ENCODE assay signal across 8 mouse cellular contexts in the genomic region with DNA sequence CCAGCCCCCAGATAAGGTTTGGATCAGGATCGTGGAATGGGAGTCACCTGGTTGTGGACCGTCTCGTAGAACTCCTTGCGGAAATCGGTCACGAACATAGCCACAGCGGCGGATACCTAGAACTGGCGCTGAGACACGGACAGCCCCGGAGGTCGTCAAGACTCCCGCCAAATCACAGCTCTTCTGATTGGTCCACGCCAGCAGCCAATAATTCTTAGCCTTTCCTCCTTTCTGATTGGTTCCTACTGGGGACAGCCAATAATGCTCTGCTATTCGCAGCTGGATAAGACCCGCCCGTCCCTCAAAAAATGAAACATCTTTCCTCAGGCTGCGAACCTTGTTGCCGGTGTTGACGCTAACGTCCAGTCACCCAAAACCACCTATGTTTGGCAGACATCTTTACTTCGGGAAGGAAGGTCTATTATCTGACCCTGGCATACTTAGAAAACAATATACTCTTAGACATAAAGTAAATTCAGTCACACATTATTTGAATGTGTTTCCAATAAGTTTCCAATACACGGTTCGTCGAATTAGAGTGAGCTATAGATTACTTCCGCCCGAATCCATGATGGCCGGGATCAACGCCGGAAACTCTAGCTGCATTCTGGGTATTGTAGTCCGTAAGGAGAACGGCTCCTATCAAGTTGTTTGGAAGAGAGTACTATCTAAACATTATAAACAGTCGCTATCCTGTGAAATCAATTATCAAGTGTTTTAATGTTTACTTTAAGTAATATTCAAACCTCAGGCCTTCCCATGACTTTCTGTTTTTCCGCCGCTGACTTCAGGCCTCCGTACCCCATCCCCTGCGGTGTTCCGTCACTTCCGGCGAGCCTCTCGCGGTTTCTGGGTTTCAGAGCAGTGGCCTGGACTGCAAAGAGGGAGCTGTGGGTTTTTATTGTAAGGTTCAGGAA. TPM values are rescaled to one million over a fixed set of nuclear protein-coding genes. Genes with fewer than 3 reads are reported as not detected.
A peak's percentile ranks its signal among the peaks of the same experiment; 100 is the strongest.
DNase-seq lines count a peak whose midpoint lies in the region; ATAC-seq lines count a peak whose summit lies in the region.

A gene (plus strand): TSS at position 312 of the 917 bp plus-strand sequence.
A gene (minus strand): TSS at position 520 of the 917 bp plus-strand sequence.

- H3K9me3 ChIP-seq in heart, embryonic 10.5 days, result no peaks in the 10 kb centered on the region
- no peaks in the 10 kb centered on the region for H3K9me3 ChIP-seq in kidney, embryonic 15.5 days (replicated peaks)

- WGBS in heart, embryonic 10.5 days, result under 1% methylated on average over 42 of the region's 42 CpGs
- WGBS in kidney, embryonic 15.5 days, result under 1% methylated on average over 42 of the region's 42 CpGs

- DNase-seq in B cell, adult 2 months, result peak; percentile 90 to 91
- DNase-seq in brain, adult 2 months (ENCODE audit: low read depth, low spot score), result peak; percentile 98
- DNase-seq in heart, embryonic 10.5 days (ENCODE audit: low spot score), result peak; percentile 96
- DNase-seq in liver, result peak; percentile 87
- peak; percentile 84 to 91 for DNase-seq in spleen, postnatal 4 days (ENCODE audit: low spot score in 2 of 2)

- H3K4me1 ChIP-seq in heart, embryonic 10.5 days, result peaks cover 14% of the 10 kb centered on the region
- H3K4me1 ChIP-seq in kidney, embryonic 15.5 days, result peaks cover 24% of the 10 kb centered on the region

- H3K27ac ChIP-seq in heart, embryonic 10.5 days, result peak within 1 kb of the TSS; percentile 89
- peak within 1 kb of the TSS; percentile 85 for H3K27ac ChIP-seq in kidney, embryonic 15.5 days

- H3K27me3 ChIP-seq in heart, embryonic 10.5 days (ENCODE audit: insufficient read depth, poor library complexity, severe bottlenecking), result no peaks in the 10 kb centered on the region
- H3K27me3 ChIP-seq in kidney, embryonic 15.5 days, result no peaks in the 10 kb centered on the region

- peak; percentile 90 for ATAC-seq in erythroblast, adult 5-6 weeks (replicated peaks; ENCODE audit: low FRiP score, poor library complexity, severe bottlenecking)
- peak; percentile 96 for ATAC-seq in kidney, embryonic 15.5 days (replicated peaks; ENCODE audit: low FRiP score)
- ATAC-seq in monocyte, adult 5-6 weeks (replicated peaks; ENCODE audit: insufficient number of reproducible peaks, low FRiP score, low TSS enrichment, poor library complexity, severe bottlenecking), result peak; percentile 90

- peak within 1 kb of the TSS; percentile 91 for H3K9ac ChIP-seq in kidney, embryonic 15.5 days

- H3K4me2 ChIP-seq in kidney, embryonic 15.5 days, result peak within 1 kb of the TSS; percentile 81

- H3K4me3 ChIP-seq in heart, embryonic 10.5 days, result peak within 1 kb of the TSS; percentile 85
- H3K4me3 ChIP-seq in kidney, embryonic 15.5 days (replicated peaks), result peak within 1 kb of the TSS; percentile 84

- peaks cover 56% of the 10 kb centered on the region for H3K36me3 ChIP-seq in heart, embryonic 10.5 days
- H3K36me3 ChIP-seq in kidney, embryonic 15.5 days, result peaks cover 53% of the 10 kb centered on the region

RNA-seq across cellular contexts. Expression of the first gene that starts in this region (rescaled TPM):
- total RNA-seq in erythroblast, adult 5-6 weeks (2015; ENCODE audit: low replicate concordance), result 26.1 and 27.3 TPM in 2 replicates
- 32.5 and 54.9 TPM in 2 replicates for total RNA-seq in erythroblast, adult 5-6 weeks (2017; ENCODE audit: low replicate concordance)
- 77.4 and 85.2 TPM in 2 replicates for polyA plus RNA-seq in heart, embryonic 10.5 days (2016; fragmentation: Nextera tagmentation; extraction: Ambion mirVana)
- polyA plus RNA-seq in kidney, embryonic 15.5 days (2015; fragmentation: Nextera tagmentation; extraction: Ambion mirVana), result 87.0 and 101 TPM in 2 replicates
- total RNA-seq in monocyte, adult 5-6 weeks (2017), result 110 to 126 TPM (median 113 TPM) in 3 replicates

RNA-seq across cellular contexts. Expression of the second gene that starts in this region (rescaled TPM):
- 21.7 and 23.6 TPM in 2 replicates for total RNA-seq in erythroblast, adult 5-6 weeks (2015; ENCODE audit: low replicate concordance)
- total RNA-seq in erythroblast, adult 5-6 weeks (2017; ENCODE audit: low replicate concordance), result 28.5 and 33.2 TPM in 2 replicates
- polyA plus RNA-seq in heart, embryonic 10.5 days (2016; fragmentation: Nextera tagmentation; extraction: Ambion mirVana), result 50.8 and 58.4 TPM in 2 replicates
- 47.6 and 54.0 TPM in 2 replicates for polyA plus RNA-seq in kidney, embryonic 15.5 days (2015; fragmentation: Nextera tagmentation; extraction: Ambion mirVana)
- total RNA-seq in monocyte, adult 5-6 weeks (2017), result 1.8 to 6.1 TPM (median 2.5 TPM) in 3 replicates

Comparison
In these comparisons a context has a peak if more than half of its experiments do, and no peak if none do; other contexts are left out.
1. Peak in every context shown above with its lines: DNase-seq, ATAC-seq, H3K4me3 ChIP-seq and H3K27ac ChIP-seq.